Mouse (Mus musculus): Measurements from ENCODE around the gene Zfp69. TPM values are rescaled to one million over a fixed set of nuclear protein-coding genes. Genes with fewer than 3 reads are reported as not detected.

Zfp69 gene
- total RNA-seq, 2 experiments from 2014 or later, result 0.48 to 0.59 TPM

GRCm38 (mm10) chr4:120928686-120929085 lies 22.8 kb downstream of the Zfp69 start:
- DNase-seq, result no peak
- intact Hi-C loops (cut with DNase I), result no loop called here

GRCm38 (mm10) chr4:120925386-120925785 lies 26.1 kb downstream of the Zfp69 start:
- DNase-seq, result no peak
- intact Hi-C loops (cut with DNase I), result no loop called here

GRCm38 (mm10) chr4:120924554-120925299 lies 26.8 kb downstream of the Zfp69 start, which contains the start of gene Exo5:
Gene Exo5, minus strand, starts transcription at chr4:120925017.
- intact Hi-C loops (cut with DNase I), result loop anchor here (1.0 kb wide), 1 partner anchor 27 kb away; the partner anchor contains the start of gene Zfp69
- peak; percentile 82 to 86 for DNase-seq

GRCm38 (mm10) chr4:120921461-120921860 lies 30.0 kb downstream of the Zfp69 start:
- intact Hi-C loops (cut with DNase I), result no loop called here
- DNase-seq, result no peak

GRCm38 (mm10) chr4:120914501-120914900 lies 37.0 kb downstream of the Zfp69 start:
- intact Hi-C loops (cut with DNase I), result loop anchor here (5.0 kb wide), 1 partner anchor 62 kb away; the partner anchor contains the start of gene Rims3
- no peak for DNase-seq

GRCm38 (mm10) chr4:120913861-120914260 lies 37.6 kb downstream of the Zfp69 start:
- no peak for DNase-seq
- intact Hi-C loops (cut with DNase I), result loop anchor here (5.0 kb wide), 1 partner anchor 62 kb away; the partner anchor contains the start of gene Rims3

- DNase-seq, result no peak
Measured at GRCm38 (mm10) chr4:120913443-120913842, 38.1 kb downstream of the Zfp69 start.

GRCm38 (mm10) chr4:120912866-120913265 lies 38.6 kb downstream of the Zfp69 start:
- intact Hi-C loops (cut with DNase I), result loop anchor here (5.0 kb wide), 1 partner anchor 61 kb away; the partner anchor contains the start of gene Rims3
- DNase-seq, result no peak

More at GRCm38 (mm10) chr4:120913443-120913842, 38.1 kb downstream of the Zfp69 start:
- intact Hi-C loops (cut with DNase I), result loop anchor here (5.0 kb wide), 1 partner anchor 61 kb away; the partner anchor contains the start of gene Rims3

- DNase-seq, result no peak
- intact Hi-C loops (cut with DNase I), result loop anchor here (5.0 kb wide), 1 partner anchor 59 kb away; the partner anchor contains the start of gene Rims3
Measured at GRCm38 (mm10) chr4:120911086-120911485, 40.4 kb downstream of the Zfp69 start.

GRCm38 (mm10) chr4:120909558-120910150 lies 41.8 kb downstream of the Zfp69 start:
- intact Hi-C loops (cut with DNase I), result loop anchor here (5.0 kb wide), 1 partner anchor 57 kb away; the partner anchor contains the start of gene Rims3
- no peak for DNase-seq

- intact Hi-C loops (cut with DNase I), result no loop called here
Measured at GRCm38 (mm10) chr4:120905644-120906043, 45.9 kb downstream of the Zfp69 start.

GRCm38 (mm10) chr4:120904533-120904932 lies 47.0 kb downstream of the Zfp69 start:
- intact Hi-C loops (cut with DNase I), result no loop called here

More at GRCm38 (mm10) chr4:120905644-120906043, 45.9 kb downstream of the Zfp69 start:
- DNase-seq, result no peak

GRCm38 (mm10) chr4:120895810-120896584 lies 55.5 kb downstream of the Zfp69 start:
- no peak for DNase-seq
- intact Hi-C loops (cut with DNase I), result no loop called here

More at GRCm38 (mm10) chr4:120904533-120904932, 47.0 kb downstream of the Zfp69 start:
- DNase-seq, result no peak

- intact Hi-C loops (cut with DNase I), result no loop called here
- DNase-seq, result no peak
Measured at GRCm38 (mm10) chr4:120895226-120895625, 56.3 kb downstream of the Zfp69 start.

- DNase-seq, result no peak
- intact Hi-C loops (cut with DNase I), result no loop called here
Measured at GRCm38 (mm10) chr4:120894584-120894983, 56.9 kb downstream of the Zfp69 start.

GRCm38 (mm10) chr4:120893656-120894401 lies 57.7 kb downstream of the Zfp69 start:
- intact Hi-C loops (cut with DNase I), result no loop called here
- DNase-seq, result no peak

GRCm38 (mm10) chr4:120892516-120892915 lies 59.0 kb downstream of the Zfp69 start:
- DNase-seq, result no peak
- intact Hi-C loops (cut with DNase I), result no loop called here

- DNase-seq, result no peak
- intact Hi-C loops (cut with DNase I), result no loop called here
Measured at GRCm38 (mm10) chr4:120891960-120892359, 59.5 kb downstream of the Zfp69 start.

- DNase-seq, result no peak
- intact Hi-C loops (cut with DNase I), result no loop called here
Measured at GRCm38 (mm10) chr4:120890754-120891440, 60.6 kb downstream of the Zfp69 start.

All from gastrocnemius, postnatal 36 days (tissue).